Mouse (Mus musculus): ENCODE measurements at regions not wholly inside any gene's neighbourhood (a gene's known extent, or its start where the extent isn't known, plus 50 kb on each side); places are given as distances from the start of the nearest gene placed in this dataset.

- Histone ChIP-seq H3K36me3 (ENCODE audit: control insufficient read depth, insufficient read depth) (no peaks in the 10 kb centered on the region), H3K79me2 (ENCODE audit: control insufficient read depth, insufficient read depth) (no peaks in the 10 kb centered on the region), H3K4me2 (ENCODE audit: low read depth) (no peak overlapping the region), H3K27me3 (ENCODE audit: control insufficient read depth, insufficient read depth, insufficient read length) (no peaks in the 10 kb centered on the region), H3K4me3 (no peak overlapping the region), H3ac (ENCODE audit: control insufficient read depth, insufficient read length) (no peak overlapping the region)
- TF ChIP-seq POLR2AphosphoS2 (IDR thresholded peaks at IDR 0.05; ENCODE audit: insufficient read length, low read depth) (no peak), E2F4 (IDR thresholded peaks at IDR 0.05; ENCODE audit: insufficient read depth) (no peak), CEBPB (IDR thresholded peaks at IDR 0.05; ENCODE audit: insufficient read depth, poor library complexity, severe bottlenecking) (no peak), POLR2A (IDR thresholded peaks at IDR 0.05; ENCODE audit: insufficient read length, low read depth) (no peak), REST (IDR thresholded peaks at IDR 0.05; ENCODE audit: insufficient read depth, insufficient read length) (no peak), TCF12 (IDR thresholded peaks at IDR 0.05; ENCODE audit: insufficient read depth, poor library complexity, severe bottlenecking) (no peak), MAX (IDR thresholded peaks at IDR 0.05; ENCODE audit: low read depth) (no peak), TCF3 (IDR thresholded peaks at IDR 0.05; ENCODE audit: insufficient read length, low read depth) (no peak), MYOG (IDR thresholded peaks at IDR 0.05; ENCODE audit: control insufficient read depth in 1 of 3, insufficient read depth in 1 of 3, insufficient read length in 2 of 3, low read depth in 2 of 3) (no peak)
Observed at GRCm38 (mm10) chr4:55972235-55972819, 440.1 kb upstream of the Klf4 start.

- TF ChIP-seq MAX (IDR thresholded peaks at IDR 0.05; ENCODE audit: low read depth) = no peak
- no peak for TF ChIP-seq POLR2A (IDR thresholded peaks at IDR 0.05; ENCODE audit: insufficient read length, low read depth)
- TF ChIP-seq MYOG (IDR thresholded peaks at IDR 0.05; ENCODE audit: control insufficient read depth in 1 of 3, insufficient read depth in 1 of 3, insufficient read length in 2 of 3, low read depth in 2 of 3) = no peak
- no peak for TF ChIP-seq REST (IDR thresholded peaks at IDR 0.05; ENCODE audit: insufficient read depth, insufficient read length)
- no peak for TF ChIP-seq E2F4 (IDR thresholded peaks at IDR 0.05; ENCODE audit: insufficient read depth)
- TF ChIP-seq POLR2AphosphoS2 (IDR thresholded peaks at IDR 0.05; ENCODE audit: insufficient read length, low read depth) = no peak
- no peak for TF ChIP-seq TCF3 (IDR thresholded peaks at IDR 0.05; ENCODE audit: insufficient read length, low read depth)
- TF ChIP-seq SRF (IDR thresholded peaks at IDR 0.05; ENCODE audit: control insufficient read depth, insufficient read length, low read depth) = no peak
- no peak for TF ChIP-seq MYOD1 (IDR thresholded peaks at IDR 0.05; ENCODE audit: control insufficient read depth in 1 of 3, insufficient read length in 2 of 3, low read depth in 2 of 3)
- no peak for TF ChIP-seq TCF12 (IDR thresholded peaks at IDR 0.05; ENCODE audit: insufficient read depth, poor library complexity, severe bottlenecking)
- TF ChIP-seq CEBPB (IDR thresholded peaks at IDR 0.05; ENCODE audit: insufficient read depth, poor library complexity, severe bottlenecking) = no peak
- no peaks in the 10 kb centered on the region for H3K79me2 ChIP-seq (ENCODE audit: control insufficient read depth, insufficient read depth)
Observed at GRCm38 (mm10) chr4:55960063-55960462, 427.8 kb upstream of the Klf4 start.

DNA sequence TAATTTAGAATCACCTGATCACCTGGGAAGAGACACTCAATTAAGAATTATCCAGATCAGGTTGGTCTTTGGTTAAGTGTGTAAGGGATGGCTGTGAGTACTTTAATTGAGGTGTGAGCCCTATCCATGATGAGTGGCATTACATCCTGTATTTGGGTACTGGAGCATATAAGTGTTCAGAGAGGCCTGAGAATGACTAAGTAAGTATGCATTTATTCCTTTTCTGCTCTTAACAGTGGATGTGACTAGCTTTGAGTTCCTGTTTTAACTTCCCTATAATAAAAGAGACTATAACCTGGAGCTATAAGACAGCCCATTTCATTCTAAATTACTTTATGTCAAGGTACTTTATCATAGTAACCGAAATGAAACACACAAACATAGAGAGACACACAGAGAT is 421.4 kb upstream of the Klf4 start:
- H3ac ChIP-seq (ENCODE audit: control insufficient read depth, insufficient read length) = no peak overlapping the region
- no peaks in the 10 kb centered on the region for H3K27me3 ChIP-seq (ENCODE audit: control insufficient read depth, insufficient read depth, insufficient read length)
- H3K4me2 ChIP-seq (ENCODE audit: low read depth) = no peak overlapping the region
- no peaks in the 10 kb centered on the region for H3K36me3 ChIP-seq (ENCODE audit: control insufficient read depth, insufficient read depth)
- TF ChIP-seq USF1 (IDR thresholded peaks at IDR 0.05; ENCODE audit: low read depth) = no peak
- no peak for TF ChIP-seq MYOG (IDR thresholded peaks at IDR 0.05; ENCODE audit: control insufficient read depth in 1 of 3, insufficient read depth in 1 of 3, insufficient read length in 2 of 3, low read depth in 2 of 3)
- TF ChIP-seq E2F4 (IDR thresholded peaks at IDR 0.05; ENCODE audit: insufficient read depth) = no peak
- no peak for TF ChIP-seq POLR2AphosphoS2 (IDR thresholded peaks at IDR 0.05; ENCODE audit: insufficient read length, low read depth)
- no peak for TF ChIP-seq MYOD1 (IDR thresholded peaks at IDR 0.05; ENCODE audit: control insufficient read depth in 1 of 3, insufficient read length in 2 of 3, low read depth in 2 of 3)
- no peak for TF ChIP-seq TCF3 (IDR thresholded peaks at IDR 0.05; ENCODE audit: insufficient read length, low read depth)
- no peaks in the 10 kb centered on the region for H3K79me2 ChIP-seq (ENCODE audit: control insufficient read depth, insufficient read depth)
- H3K4me3 ChIP-seq = no peak overlapping the region

More at GRCm38 (mm10) chr4:55960063-55960462, 427.8 kb upstream of the Klf4 start:
- Histone ChIP-seq H3K4me3 (no peak overlapping the region), H3K36me3 (ENCODE audit: control insufficient read depth, insufficient read depth) (no peaks in the 10 kb centered on the region), H3ac (ENCODE audit: control insufficient read depth, insufficient read length) (no peak overlapping the region), H3K27me3 (ENCODE audit: control insufficient read depth, insufficient read depth, insufficient read length) (no peaks in the 10 kb centered on the region), H3K4me2 (ENCODE audit: low read depth) (no peak overlapping the region)

GRCm38 (mm10) chr4:55952220-55952619 is 420.0 kb upstream of the Klf4 start:
- Histone ChIP-seq H3K27me3 (ENCODE audit: control insufficient read depth, insufficient read depth, insufficient read length) (no peaks in the 10 kb centered on the region), H3K4me3 (no peak overlapping the region), H3ac (ENCODE audit: control insufficient read depth, insufficient read length) (no peak overlapping the region), H3K79me2 (ENCODE audit: control insufficient read depth, insufficient read depth) (no peaks in the 10 kb centered on the region), H3K36me3 (ENCODE audit: control insufficient read depth, insufficient read depth) (no peaks in the 10 kb centered on the region), H3K4me2 (ENCODE audit: low read depth) (no peak overlapping the region)
- TF ChIP-seq REST (IDR thresholded peaks at IDR 0.05; ENCODE audit: insufficient read depth, insufficient read length) (no peak), E2F4 (IDR thresholded peaks at IDR 0.05; ENCODE audit: insufficient read depth) (no peak), CEBPB (IDR thresholded peaks at IDR 0.05; ENCODE audit: insufficient read depth, poor library complexity, severe bottlenecking) (no peak), USF1 (IDR thresholded peaks at IDR 0.05; ENCODE audit: low read depth) (no peak), MYOD1 (IDR thresholded peaks at IDR 0.05; ENCODE audit: control insufficient read depth in 1 of 3, insufficient read length in 2 of 3, low read depth in 2 of 3) (no peak)

- Histone ChIP-seq H3K36me3 (ENCODE audit: control insufficient read depth, insufficient read depth) (no peaks in the 10 kb centered on the region), H3K79me2 (ENCODE audit: control insufficient read depth, insufficient read depth) (no peaks in the 10 kb centered on the region), H3ac (ENCODE audit: control insufficient read depth, insufficient read length) (no peak overlapping the region), H3K4me3 (no peak overlapping the region), H3K27me3 (ENCODE audit: control insufficient read depth, insufficient read depth, insufficient read length) (no peaks in the 10 kb centered on the region), H3K4me2 (ENCODE audit: low read depth) (no peak overlapping the region)
- TF ChIP-seq MYOD1 (IDR thresholded peaks at IDR 0.05; ENCODE audit: control insufficient read depth in 1 of 3, insufficient read length in 2 of 3, low read depth in 2 of 3) = peak; percentile 57 to 95 (median 80)
- TF ChIP-seq MYOG (IDR thresholded peaks at IDR 0.05; ENCODE audit: control insufficient read depth in 1 of 3, insufficient read depth in 1 of 3, insufficient read length in 2 of 3, low read depth in 2 of 3) = peak; percentile 58 to 98 (median 89)
- no peak for TF ChIP-seq POLR2A (IDR thresholded peaks at IDR 0.05; ENCODE audit: insufficient read length, low read depth)
- TF ChIP-seq TCF12 (IDR thresholded peaks at IDR 0.05; ENCODE audit: insufficient read depth, poor library complexity, severe bottlenecking) = peak; percentile 90
- TF ChIP-seq CEBPB (IDR thresholded peaks at IDR 0.05; ENCODE audit: insufficient read depth, poor library complexity, severe bottlenecking) = 0 out of 2 replicates have a peak, but pooled peaks have one; percentile 20
- TF ChIP-seq TCF3 (IDR thresholded peaks at IDR 0.05; ENCODE audit: insufficient read length, low read depth) = peak; percentile 69
- no peak for TF ChIP-seq REST (IDR thresholded peaks at IDR 0.05; ENCODE audit: insufficient read depth, insufficient read length)
Observed at GRCm38 (mm10) chr4:55941423-55941822, 409.2 kb upstream of the Klf4 start.

Measured in myocyte (in vitro differentiated cells).